Mouse (Mus musculus) liver, embryonic 14.5 days (tissue): Measurements from ENCODE around the gene Rbbp4.

Experiments used
- CTCF ChIP-seq: IDR thresholded peaks from 2 replicates; pipeline ENCODE4 v1.5.1; 2016; ENCODE audit warnings: antibody characterized with exemption, low read depth, control low read depth
- EP300 ChIP-seq: IDR thresholded peaks from 2 replicates; pipeline ENCODE4 v1.6.1; 2016; ENCODE audit warnings: antibody characterized with exemption, low read depth

DNA sequence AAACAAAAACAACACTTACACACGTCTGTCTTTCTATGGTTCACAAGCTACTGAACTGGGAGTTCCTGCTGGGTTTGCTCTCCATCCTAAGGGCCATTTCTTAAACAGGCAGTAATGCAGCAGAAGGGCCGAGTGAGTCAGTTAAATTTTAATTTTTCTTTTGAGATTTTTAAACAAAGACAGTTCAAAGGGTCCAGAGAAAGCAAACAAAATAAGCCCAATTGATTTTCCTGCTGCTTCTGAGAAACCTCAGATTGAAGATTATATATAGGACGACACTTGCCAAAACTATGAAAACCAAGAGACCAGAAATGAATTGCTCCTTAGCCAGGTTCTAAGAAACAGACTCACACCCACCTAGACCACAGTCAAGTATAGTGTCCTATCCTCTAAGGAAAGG is 21.3 kb downstream of the Rbbp4 start:
- TF ChIP-seq CTCF, result no peak
- no peak for TF ChIP-seq EP300
